Mouse (Mus musculus) gastrocnemius, postnatal 36 days (tissue): ENCODE measurements around the gene H3f3b. TPM values are rescaled to one million over a fixed set of nuclear protein-coding genes. Genes with fewer than 3 reads are reported as not detected.
A peak's percentile ranks its signal among the peaks of the same experiment; 100 is the strongest.

Experiments
- DNase-seq, 2 experiments: peaks; one replicate each; pipeline ENCODE4 v3.0.0; 2022
- intact Hi-C: fragments of 180-260 bp; cut with DNase I; formaldehyde crosslinking; loops from one replicate; pipeline ENCODE4 v1.15.1; 2025
- total RNA-seq, 2 experiments: library from RNA; stranded (reverse); gene quantifications; 2 replicates each; pipeline ENCODE4 v1.2.3; 2021

Gene H3f3b
- total RNA-seq, 2 experiments from 2014 or later = 56.1 to 75.3 TPM

DNA sequence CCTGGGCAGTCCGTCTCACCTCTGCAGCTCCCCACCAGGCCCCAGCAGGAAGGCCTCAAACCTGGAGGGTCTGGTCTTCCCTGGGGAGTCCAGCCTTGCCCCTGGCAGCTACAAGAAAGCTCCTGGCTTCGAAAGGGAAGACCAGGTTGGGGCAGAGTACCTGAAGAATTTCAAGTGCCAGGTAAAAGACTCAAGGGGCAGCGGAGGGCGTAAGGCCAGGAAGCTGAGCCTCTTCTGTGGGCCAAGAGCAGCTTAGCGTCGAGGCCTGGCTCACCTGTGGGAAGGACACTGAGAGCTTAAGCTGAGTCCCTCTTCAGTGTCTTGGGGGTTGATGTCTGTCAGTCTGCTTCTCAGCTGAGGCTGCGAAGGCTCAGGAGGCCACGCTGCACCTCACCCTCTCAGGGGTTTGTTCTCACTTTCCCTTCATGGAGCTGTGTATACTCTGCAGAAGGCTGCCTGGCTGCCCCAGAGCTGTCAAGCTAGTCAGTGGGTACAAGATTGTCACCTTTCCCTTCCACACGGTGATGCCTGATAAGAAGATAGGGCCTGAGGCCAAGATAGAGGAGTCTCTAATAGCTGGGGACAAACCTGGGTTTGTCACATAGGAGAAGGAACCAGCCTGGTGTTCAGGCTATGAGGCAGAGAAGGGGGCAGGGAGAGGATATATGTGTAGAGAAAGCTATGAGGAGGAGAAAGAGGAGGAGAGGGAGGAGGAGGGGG, 25.9 kb upstream of the H3f3b start:
- no peak for DNase-seq
- intact Hi-C loops = no loop called here

DNA sequence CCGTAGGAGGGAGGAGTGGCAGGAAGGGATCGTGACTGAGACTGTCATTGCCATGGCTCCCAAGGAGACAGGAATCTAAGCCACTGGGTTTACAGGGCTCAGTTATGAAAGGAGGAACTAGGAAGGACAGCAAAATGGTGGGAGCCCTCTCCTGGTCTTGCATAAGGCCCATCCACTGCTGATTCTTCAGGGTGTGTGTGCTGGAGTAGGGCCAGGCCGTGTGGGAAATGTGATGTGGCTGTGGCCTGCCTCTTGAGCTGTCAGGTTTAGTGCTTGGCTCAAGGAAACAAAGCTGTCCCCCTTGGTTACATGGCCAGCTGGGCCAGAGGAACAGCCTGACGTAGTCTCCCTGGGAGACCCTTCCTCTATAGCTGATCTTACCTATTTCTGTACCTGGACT, 22.4 kb upstream of the H3f3b start:
- intact Hi-C loops = no loop called here
- no peak for DNase-seq

DNA sequence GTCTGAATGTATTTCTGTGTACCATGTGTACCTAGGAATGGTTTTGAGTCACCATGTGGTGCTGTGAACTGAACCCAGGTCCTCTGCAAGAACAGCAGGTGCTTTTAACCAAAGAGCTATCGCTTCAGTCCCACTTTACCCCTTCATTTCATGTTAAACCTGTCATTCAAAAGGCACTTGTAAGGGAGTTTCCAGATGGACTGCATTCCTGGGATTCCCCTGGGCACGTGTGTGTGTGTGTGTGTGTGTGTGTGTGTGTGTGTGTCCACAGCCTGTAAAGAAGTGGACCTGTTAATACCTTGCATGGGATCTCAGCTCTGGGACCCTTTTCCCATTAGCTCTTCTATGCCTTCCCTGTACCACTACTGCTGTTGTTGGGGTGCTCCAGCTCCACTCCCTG, 21.8 kb upstream of the H3f3b start:
- intact Hi-C loops = no loop called here
- no peak for DNase-seq

DNA sequence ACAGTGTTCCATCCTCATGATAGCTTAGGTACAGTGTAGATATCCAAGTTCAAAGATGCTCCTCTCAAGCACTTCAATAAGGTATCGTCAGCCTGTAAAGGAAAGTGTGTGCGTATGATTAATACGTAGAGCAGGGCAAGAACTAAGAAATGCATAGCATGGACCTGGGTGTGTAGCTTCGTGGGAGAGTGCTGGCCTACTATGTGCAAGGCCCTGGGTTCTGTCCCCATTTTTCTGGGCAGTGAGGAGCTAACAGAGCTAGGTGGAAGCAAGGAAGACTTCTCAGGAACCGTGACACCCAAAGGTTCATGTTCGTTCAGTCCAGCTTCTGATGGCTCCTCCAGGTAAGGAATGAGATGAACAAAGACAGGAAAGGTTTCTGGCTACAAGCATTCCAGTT, 17.4 kb upstream of the H3f3b start:
- no peak for DNase-seq
- intact Hi-C loops = no loop called here

DNA sequence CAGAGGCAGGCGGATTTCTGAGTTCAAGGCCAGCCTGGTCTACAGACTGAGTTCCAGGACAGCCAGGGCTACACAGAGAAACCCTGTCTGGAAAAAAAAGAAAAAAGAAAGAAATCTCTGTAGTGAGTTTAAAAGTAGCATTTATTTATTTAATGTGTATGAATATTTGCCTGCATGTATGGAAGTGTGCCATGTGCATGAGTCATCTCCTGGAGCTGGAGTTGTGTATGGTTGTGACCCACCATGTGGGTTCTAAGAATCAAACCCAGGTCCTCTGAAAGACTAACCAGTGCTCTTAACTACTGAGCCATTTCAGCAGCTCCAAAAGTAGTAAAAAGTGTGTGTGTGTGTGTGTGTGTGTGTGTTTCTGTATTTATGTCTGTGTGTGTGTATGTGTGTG, 15.5 kb upstream of the H3f3b start:
- intact Hi-C loops = no loop called here
- no peak for DNase-seq

DNA sequence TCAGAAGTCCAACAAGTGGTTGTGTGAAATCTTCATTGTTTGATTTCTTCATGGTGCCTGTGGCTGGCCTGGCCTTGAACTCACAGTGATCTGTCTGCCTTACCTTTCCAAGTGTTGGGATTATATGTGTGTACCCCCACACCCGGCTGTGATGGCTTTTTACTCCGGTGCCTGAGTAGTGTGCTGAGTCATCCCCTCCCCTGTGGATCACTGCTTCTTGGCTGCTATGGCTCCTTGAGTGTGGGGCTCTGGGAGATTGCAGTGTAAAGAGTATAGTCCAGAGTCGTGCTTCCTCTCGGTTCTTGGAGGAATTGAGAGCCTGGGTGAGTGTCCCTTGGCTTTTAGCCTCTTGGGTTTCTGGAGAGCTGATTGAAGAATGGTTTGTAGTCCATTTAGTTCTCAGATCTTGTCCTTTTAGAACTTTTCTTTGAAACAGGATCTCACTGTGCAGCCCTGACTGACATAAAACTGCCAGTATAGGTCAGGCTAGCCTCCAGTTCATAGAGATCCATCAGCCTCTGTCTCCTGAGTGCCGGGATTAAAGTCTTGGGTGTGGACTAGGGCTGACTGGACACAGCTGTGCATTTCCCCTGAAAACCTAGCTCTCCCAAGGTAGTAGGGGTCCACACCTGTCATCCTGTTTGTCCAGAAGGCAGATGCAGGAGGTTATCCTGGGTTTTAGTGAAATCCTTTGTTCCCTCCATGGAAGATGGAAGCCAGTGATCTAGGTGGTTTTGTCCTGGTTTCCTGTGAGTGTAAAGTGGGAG, 14.8 kb upstream of the H3f3b start:
- DNase-seq = no peak
- intact Hi-C loops = no loop called here

DNA sequence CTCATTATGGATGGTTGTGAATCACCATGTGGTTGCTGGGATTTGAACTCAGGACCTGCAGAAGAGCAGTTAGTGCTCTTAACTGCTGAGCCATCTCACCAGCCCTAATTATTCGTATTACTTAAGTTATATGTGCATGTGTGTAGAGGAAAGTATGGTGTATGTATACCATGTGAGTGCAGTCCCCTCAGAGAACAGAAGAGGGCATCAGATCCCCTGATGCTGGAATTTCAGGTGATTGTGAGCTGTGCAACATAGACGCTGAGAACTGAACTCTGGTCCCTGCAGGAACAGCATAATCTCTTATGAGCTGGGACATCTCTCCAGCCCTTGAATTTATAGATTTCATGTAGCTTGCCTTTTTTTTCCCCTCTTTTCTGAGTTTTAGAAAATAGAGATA, 14.1 kb upstream of the H3f3b start:
- no peak for DNase-seq
- intact Hi-C loops = no loop called here

DNA sequence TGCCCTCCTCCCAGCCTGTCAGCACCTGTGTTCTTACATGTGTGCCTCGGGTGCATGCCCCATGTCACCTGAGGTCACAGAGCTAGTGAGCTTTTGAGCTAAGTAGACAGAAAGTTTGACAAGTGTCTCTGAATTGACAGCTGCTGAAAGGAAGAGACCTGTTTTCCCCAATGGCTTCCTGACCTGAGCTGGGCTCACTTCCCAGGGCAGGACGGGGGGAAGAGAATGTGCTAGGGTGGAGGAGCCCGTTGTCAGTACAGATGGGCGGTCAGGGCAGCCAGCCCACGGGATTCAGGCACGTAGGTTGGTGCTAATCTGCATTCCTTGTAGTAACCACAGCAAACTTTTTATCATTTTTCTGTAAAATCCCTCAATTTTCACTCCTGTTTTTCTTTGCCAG, 12.8 kb upstream of the H3f3b start:
- DNase-seq = no peak
- intact Hi-C loops = no loop called here

DNA sequence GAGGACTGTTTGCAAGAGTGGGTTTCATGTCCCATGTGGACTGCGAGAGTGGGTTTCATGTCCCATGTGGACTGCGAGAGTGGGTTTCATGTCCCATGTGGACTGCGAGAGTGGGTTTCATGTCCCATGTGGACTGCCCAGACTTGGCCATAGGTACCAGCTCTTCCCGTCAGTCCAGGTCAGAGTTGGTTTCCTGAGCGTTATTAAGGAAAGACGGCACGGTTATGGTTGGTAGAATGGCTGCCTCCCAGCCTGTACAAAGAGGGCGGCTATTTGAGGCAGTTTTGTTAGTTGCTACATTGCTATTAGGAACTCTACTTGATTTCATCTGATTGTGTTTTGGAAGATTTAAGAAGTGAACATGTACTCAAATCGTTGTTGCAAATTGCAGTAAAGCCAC, 10.1 kb upstream of the H3f3b start:
- intact Hi-C loops = loop anchor here (5.0 kb wide), 1 partner anchor 44 kb away; no protein-coding TSS in a partner anchor
- no peak for DNase-seq

DNA sequence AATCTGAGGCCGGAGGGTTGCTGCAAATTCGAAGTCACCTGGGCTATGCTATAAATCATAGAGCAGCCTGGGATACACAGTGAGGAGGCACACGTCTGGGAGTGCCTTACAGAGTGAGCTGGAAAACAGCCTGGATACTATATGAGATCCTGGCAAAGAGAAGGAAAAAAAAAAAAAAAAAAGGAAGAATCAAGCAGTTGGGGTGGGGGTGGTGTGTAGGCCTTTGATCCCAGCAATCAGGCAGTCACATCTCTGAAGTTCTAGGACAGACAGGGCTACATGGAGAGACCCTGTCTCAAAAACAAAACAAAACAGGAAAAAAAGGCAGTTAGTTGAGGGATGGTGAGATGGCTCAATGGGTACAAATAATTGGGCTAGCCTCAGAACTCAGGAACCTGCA, 8.9 kb upstream of the H3f3b start:
- DNase-seq = no peak
- intact Hi-C loops = loop anchor here (5.0 kb wide), 1 partner anchor 46 kb away; no protein-coding TSS in a partner anchor

DNA sequence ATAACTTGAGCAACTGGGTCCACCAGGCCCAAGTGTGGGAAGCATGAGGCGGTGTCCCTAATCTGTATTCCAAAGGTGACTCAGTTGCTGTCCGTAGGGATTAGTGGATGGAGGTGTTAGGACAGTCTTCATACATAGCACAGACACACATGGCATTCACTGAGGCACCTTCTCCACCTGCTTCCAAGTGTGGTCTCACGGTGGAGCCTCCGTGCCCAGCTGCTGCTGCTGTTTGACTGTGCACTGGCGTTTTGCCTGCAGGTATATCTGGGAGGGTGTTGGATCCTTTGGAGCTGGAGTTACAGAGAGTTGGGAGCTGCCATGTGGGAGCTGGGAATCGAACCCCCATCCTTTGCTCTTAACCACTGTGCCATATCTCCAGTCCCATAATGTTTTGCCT, 6.8 kb upstream of the H3f3b start:
- intact Hi-C loops = no loop called here
- no peak for DNase-seq

DNA sequence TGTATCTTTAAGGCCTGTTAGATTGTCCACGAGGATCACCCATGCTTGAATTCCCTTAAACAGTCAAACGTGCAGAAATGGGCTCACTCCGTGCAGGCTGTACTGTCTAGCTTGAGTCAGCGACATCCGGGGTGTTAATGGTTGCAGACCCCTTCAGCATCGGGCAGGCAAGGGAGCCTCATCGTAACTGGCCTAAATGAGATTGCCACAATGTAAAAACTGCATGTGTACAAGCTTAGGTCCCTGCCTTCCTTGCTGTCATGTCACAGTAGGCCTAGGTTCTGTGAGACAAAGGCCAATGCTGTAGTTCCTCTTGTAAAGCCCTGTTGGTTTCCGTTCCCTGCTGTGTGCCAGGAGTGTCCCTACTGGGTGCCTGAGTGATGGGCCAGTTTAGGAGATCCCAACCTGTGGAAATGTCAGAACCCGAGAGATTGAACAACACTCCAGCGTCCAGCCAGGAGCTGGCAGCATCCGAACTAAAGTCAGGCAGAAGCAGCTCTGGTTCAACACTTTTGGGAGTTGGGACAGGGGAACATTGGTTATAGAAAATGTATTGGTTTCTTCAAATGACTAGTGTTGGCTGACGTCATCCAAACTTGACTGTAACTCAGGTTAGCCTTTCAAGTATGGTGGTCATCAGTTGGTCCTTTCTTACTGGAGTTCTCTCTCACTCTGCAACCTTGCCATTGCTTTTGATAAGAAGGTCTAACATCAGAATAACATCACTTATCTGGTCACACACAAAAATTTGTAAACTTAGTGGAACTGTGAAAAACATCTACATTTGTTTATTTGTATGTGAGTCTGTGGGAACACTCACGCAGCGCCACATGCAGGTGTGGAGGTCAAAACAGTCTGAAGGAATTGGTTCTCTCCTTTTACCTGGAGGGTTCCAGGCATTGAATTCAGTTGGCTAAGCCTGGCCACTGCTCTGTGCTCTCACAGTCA, 3.4 kb upstream of the H3f3b start:
- intact Hi-C loops = loop anchor here (2.0 kb wide), 1 partner anchor 460 kb away; no protein-coding TSS in a partner anchor

DNA sequence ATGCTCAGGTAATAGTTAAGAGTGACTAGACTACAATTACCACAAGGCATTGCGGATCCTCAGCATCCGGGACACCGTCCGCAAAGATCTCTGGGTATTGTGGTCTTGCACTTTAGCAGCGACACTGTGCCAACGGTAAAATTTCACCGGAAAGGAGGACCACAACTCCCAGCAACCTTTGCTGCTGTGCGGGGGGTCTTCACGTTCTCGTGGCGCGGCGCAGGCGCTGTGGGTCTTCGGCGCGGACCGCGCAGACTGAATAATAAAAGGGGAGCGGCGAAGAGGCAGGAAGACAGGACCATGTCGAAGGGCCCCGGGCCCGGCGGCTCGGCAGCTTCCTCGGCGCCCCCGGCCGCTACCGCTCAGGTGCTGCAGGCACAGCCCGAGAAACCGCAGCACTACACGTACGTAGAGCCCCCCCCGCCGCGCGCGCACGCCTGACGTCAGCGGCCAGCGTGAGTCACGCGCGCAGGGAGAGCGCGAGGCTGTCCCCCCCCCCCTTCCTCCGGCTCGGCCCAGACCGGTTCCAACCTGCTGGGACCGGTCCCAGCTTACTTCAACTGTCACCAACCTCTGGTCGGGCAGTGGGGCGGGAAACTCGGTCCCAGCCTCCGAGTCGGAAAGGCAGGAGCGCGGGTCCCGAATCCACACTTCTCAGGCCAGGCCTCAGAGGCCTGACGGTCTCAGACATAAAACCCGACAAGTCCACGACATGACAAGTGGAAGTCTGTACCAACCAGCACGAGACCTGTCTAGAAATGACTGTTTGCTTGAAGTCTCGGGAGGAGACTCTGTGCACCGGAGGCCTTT, 2.5 kb upstream of the H3f3b start, which contains the start of gene Unk:
Gene Unk, plus strand, starts transcription at position 235 of the 810 bp plus-strand sequence.
- intact Hi-C loops = loop anchor here (2.0 kb wide), 1 partner anchor 461 kb away; no protein-coding TSS in a partner anchor
- DNase-seq = peak; percentile 95 to 97

More for the DNA sequence above, 3.4 kb upstream of the H3f3b start:
- DNase-seq = no peak

DNA sequence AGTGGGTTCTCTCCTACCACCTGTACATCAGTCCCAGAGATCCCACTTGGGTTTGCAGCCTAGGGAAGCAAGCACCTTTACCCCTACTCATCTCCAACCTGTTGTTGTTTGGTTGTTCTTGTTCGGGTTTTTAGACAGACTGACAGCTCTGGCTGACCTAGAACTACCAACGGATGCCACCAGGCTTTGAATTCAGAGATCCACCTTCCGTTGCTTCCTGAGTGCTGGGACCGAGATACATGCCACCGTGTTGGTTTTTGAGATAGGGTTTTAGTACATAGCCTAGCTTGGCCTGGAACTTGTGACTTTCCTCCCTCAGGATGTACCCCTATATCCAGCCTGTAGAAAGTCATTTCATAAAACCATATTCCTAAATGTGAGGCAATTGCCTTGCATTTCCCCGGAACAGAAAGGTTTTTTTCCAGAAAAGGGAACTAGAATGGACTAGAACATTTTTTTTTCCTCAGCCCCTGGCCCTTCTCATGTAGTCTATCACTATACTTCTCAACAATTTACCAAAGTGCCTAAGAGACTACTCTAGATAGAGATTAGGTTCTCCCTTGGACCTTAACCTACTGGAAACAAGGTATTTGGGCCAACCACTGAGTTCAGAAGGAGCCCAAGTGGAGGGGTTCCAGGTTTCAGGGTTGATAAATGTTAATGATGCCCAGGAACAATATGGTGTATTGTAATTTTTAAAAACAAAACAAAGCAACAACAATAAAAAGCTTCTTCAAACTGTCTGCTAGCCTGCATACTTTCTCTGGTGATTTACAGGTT, 1.5 kb upstream of the H3f3b start:
- intact Hi-C loops = no loop called here
- DNase-seq = no peak

DNA sequence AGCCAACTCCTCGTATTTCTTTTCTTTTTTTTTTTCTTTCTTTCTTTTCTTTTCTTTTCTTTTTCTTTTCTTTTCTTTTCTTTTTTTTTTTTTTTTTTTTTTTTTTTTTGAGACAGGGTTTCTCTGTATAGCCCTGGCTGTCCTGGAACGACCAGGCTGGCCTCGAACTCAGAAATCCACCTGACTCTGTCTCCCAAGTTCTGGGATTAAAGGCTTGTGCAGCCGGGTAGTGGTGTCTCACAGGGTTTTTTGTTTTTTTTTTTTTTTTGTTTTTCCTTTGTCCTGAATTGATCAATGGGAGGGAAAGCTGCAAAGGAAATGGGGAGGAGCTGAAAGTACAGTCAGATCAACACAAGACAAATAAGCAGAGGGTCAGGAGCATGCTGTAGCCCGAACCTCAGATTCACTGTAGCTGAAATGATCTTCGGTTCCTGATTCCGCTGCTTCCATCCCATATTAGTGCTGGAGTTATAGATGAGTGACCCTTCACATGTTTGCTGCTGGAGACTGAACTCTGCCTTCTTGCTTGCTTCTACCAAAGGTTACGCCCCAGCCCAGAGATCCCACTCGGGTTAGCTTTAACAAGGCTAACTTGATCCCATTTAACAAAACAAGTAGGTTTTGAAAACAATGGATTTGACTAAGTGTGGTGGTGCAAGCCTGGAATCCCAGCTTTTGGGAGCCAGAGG, 559 bp upstream of the H3f3b start:
- intact Hi-C loops = no loop called here
- no peak for DNase-seq

DNA sequence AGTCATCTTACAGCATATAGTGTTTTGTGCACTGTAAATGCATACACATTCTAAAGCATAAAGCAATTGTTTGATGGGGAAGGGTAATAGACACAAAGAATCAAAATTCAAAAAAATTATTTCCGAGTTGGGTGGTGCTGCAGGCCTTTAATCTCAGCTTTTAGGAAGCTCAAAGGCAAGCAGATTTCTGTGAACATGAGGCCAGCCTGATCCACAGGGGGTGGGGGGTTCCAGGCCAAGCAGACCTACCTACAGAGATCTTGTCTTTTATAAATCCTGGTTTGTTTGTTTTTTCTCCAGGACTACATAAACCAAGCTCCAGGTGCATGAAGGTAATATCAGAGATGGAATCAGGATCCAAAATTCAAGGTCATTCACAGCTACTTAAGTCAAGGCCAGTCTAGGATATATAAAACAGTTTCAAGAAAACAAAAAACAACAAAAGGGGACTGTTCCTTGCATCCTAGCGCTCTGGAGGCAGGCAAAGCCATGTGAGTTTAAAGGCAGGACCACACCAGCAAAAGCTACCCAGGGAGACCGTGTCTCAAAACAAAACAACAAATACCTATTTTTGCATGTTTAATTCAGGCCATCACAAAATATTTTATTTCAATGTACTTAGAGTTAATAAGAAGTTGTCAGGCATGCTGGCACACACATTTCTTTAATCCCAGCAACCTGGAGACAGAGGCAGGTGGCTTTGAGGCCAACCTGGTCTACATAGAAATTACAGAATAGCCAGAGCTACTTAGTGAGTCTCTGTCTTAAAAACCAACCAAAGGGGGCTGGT, 2.5 kb downstream of the H3f3b start:
- DNase-seq = no peak
- intact Hi-C loops = no loop called here

DNA sequence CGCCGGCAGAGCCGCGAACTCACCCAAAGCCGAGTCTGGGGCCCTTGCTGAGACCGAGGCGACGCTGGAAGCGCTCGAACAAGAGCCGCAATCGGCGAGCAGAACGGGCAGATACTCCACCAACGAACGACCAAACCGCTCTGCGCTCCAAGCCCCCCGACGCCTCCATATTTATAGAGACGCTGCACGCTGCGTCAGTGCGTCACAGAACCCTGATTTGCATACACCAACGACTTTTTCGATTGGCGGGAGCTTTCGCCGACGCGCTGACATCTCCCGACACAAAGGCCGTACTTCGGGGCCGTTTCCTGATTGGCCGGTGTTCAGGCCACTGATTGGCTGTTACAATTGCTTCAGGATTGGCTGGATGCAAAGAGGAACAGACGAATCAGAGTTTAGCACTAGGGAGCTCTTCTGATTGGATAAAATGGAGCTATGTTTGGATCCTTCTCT, 3.4 kb downstream of the H3f3b start:
- intact Hi-C loops = no loop called here
- DNase-seq = peak; percentile 93
